Mouse (Mus musculus): ENCODE results near the gene Zdhhc7.

DNA sequence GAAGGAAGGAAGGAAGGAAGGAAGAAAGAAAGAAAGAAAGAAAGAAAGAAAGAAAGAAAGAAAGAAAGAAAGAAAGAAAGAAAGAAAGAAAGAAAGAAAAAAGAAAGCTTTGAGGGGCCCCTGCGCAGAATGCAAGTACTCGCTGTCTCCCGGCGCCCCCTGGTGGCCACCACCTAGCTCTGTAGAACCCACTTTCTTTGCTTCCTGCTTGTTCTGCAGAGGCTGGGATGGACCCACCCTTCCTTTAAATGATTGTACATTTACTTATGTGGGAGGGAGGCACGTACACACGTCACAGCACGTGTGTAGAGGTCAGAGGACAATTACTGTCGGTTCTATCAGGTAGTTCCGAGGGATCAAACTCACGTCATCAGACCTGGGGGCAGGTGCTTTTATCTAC lies 23.2 kb downstream of the Zdhhc7 start:
- TF ChIP-seq CTCF (IDR thresholded peaks at IDR 0.05; ENCODE audit: borderline replicate concordance, insufficient read depth, low read length) (peak; percentile 48), POLR2A (IDR thresholded peaks at IDR 0.05; ENCODE audit: low read depth, low read length) (no peak)
